Mouse (Mus musculus): ENCODE measurements at regions not wholly inside any gene's neighbourhood (a gene's known extent, or its start where the extent isn't known, plus 50 kb on each side); places are given as distances from the start of the nearest gene placed in this dataset.

- TF ChIP-seq ZNF384 (IDR thresholded peaks at IDR 0.05; ENCODE audit: low read depth, low read length) (no peak), MAFK (IDR thresholded peaks at IDR 0.05; ENCODE audit: insufficient read depth, low read depth, low read length) (no peak), CHD2 (IDR thresholded peaks at IDR 0.05; ENCODE audit: low read depth, low read length) (no peak), HCFC1 (IDR thresholded peaks at IDR 0.05; ENCODE audit: borderline replicate concordance, insufficient read depth, low read length) (no peak), ZC3H11A (IDR thresholded peaks at IDR 0.05; ENCODE audit: borderline replicate concordance, low read depth, low read length) (no peak)
Measured at GRCm38 (mm10) chr14:24886164-24886563, 399.2 kb downstream of the Rps24 start.
